Mouse (Mus musculus) cerebellum, adult 11-12 months (tissue): ENCODE measurements around the gene Wapl.
A peak's percentile ranks its signal among the peaks of the same experiment; 100 is the strongest.

Experiments used
- DNase-seq: peaks from one replicate; pipeline ENCODE4 v3.0.0; 2022

Gene Wapl

DNA sequence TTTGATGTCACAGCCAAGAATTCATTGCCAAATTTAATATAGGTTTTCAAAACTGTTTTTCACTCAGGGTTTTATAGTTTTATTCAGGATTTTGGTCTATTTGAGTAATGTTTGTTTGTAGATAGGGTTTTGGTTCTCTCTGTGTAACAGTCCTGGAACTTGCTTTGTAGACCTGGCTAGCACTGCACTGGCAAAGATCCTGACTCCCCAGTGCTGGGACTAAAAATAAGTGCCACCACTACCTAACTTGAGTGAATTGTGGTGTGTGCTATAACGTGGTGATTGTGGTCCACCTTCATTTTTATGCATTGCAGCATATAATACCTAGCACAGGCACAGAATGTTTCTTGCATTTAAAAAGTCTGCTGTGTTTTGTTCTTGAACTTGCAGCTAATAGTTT lies 23.6 kb downstream of the Wapl start:
- DNase-seq: peak; percentile 26

DNA sequence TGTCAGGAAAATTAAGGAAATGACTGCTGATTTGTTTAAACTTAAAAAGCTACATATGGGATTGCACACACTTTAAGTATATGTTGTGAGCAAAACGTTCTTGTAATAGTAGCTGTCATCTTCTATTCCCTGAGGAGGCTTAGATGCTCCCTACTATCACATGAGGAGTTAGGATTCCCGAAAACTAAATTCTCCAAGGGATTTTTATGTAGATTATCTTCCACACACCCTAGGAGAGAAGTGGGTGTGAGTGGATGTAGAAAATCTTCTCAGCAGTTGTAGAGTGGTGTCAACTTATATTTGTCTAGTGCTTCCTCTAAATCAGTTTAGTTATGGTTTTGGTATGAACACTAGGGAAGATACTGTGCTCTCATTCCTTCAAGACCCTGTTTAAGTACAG lies 36.5 kb downstream of the Wapl start:
- no peak for DNase-seq

DNA sequence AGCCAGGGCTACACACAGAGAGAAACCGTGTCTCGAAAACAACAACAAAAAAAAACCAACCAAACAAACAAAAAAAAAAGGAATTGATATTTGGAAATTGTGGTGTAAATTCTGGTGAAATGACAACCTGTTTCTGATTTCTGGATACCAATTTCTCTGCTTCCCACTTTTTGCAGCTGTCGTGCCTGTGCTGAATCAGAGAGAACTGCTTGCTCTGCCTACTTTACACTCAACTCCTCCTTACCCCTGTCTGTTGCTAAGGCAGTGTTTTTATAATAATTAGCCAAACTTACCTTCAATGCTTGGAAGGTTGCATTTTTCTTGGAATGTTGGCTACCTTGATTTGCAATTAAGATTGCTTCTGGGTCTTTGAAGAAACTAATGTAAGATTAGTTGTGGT lies 38.3 kb downstream of the Wapl start:
- DNase-seq: no peak

DNA sequence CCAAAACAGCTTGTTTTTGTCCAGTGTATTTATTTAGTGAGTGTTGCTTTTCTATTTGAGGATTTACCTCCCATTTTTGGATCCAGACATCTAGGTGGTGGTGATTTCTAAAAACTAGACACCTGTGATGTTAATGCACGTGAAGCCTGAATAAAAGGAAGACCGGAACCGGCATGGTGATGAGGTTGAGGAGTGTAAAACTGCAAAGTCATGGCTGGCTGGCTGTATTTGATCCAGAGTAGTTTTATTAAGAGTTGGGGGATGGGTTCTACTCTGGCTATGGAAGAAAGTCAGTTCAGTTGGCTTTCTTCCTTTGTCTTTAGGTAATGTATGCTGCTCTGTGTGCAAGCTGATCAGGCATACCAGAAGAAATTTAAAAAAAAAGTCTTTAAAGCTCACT lies 39.1 kb downstream of the Wapl start:
- DNase-seq: no peak

DNA sequence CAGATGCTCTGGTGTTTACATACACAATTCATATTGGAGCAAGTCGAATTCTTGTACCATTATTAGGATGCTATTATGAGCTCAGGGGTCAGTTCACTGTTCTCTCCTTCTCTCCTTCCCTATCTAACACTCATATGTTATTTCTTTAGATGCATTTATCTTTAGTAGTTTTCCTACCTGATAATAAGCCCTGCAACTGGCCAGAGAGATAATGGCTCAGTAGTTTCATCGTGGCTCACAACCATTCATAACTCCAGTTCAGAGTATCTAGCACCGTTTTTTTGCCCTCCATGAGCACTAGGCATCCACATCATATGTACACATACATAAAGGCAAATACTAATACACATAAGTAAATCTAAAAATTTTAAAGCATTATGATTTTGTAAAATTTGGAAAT lies 44.4 kb downstream of the Wapl start:
- no peak for DNase-seq

DNA sequence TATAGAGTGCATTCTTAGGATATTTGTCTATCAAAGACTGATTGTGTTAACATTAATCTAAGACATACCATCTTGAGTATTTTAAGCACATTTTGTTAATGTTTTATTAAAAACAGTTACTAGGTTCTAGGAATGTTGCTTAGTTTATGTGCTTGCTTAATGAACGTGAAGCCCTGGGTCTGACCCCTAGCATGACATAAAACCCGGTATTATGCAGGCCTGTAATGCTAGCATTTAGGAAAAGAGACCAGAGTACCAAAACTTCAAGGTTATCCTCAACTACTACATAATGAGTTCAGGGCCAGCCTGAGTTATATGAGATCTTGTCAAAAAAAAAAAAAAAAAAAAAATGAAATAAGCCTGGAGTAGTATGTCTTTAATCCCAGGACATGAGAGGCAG lies 54.0 kb downstream of the Wapl start:
- no peak for DNase-seq

DNA sequence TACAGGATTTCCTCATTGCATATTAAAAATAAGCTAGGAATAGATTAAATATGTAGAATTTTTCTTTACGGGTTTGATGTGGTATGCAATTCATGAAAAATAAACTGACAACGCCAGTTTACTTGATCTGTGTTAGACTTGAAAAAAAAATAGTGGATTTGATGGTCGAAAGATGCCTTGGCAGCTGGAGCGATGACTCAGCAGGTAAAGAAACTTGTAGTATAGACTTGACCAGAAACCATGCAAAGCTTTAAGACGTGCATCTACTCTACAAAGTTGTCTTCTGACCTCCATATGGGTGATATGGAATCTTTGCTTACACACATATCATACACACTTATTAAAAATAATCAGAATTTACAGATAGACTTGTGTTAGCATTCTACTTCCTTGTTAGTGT lies 61.7 kb downstream of the Wapl start:
- DNase-seq: no peak

DNA sequence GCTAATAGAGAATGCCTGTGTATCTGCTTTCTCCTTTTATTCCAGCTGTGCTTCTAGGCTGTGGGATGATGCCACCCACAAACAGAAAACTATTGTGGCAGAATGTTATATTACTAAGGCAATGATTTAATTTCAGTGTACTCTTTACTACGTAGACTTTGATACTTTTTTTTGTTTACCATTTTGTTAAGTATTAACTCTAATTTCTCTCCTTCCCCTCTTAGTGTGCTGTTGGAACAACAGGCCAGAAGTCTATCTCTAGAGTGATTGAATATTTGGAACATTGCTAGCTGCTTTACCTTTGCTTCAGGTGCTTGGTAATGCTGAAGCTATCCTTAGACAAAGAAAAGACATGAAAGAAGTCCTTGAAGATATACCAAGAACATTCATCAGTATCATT lies 71.7 kb downstream of the Wapl start:
- DNase-seq: no peak

DNA sequence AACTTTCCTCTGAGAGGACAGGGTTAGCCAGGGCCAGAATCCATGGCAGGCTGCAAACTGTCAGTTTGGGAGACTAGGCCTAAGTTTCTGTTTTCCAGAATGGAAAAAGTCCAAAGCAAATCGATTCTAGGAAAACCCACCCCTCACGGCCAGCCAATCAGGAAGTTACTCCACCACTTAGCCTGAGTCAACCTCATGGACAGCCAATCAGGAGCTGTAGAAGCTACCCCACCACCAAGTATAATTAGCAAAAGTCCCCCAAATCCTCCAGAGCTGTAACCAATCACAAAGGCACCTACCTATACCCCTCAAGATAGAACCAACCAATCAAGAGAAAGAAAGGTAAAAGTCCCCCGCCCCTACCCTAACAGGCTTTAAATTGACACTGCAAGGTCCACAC lies 82.0 kb downstream of the Wapl start:
- DNase-seq: no peak

DNA sequence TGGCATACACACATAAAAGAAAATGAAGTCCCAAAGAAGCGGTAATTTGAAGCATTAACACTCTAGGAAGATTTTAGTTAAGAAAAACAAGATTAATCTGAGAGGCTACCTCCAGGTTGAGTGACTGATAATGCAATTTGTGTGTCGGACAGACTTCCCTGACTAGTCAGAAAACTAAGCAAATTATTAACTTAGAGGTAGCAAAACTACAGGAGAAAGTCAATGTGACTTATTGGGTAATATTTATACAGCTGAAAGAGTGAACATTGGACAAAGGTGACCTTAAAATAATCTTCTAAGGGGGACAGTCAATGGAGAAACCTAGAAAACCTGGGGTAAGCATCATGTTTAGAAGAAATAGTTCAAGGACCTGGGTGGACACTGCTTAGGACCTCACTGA lies 86.2 kb downstream of the Wapl start:
- no peak for DNase-seq

DNA sequence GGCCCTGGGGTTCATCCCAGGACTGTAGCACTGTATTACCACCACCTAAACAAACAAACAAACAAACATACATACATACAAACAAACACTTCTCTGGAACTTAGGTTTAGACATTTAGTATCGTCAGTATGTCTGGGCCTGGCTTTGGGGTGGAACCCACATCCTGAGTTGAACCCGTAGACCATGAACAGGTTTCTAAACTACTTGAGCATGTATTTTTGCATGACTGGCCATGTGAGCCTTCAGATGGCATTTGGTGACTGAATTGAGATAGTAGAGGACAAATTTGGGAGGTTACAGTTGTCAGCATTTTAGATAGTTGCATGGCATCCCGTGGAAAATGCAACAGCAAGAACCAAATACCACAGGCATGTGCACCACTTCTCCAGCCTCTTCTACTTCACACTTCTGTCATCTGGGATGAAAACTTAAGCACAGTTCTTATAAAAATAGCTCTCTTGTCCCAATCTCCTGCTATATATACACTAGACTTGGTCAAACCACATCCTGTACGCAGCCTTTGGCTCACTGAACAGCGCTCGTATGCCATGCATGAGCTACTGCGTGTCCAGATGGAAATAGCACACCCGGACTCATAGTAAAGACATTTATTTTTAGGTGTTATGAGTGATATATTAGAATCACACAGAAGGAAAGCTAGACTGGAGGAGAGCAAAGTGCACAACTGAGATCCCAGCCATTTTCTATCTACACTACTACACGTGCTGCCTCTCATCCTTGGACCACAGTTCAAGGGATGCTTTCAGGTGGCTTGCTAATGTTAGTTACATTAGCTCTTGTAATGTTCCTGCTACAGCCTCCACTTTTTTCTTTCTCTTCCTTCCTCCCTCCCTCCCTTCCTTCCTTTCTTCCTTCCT lies 87.6 kb downstream of the Wapl start:
- no peak for DNase-seq

DNA sequence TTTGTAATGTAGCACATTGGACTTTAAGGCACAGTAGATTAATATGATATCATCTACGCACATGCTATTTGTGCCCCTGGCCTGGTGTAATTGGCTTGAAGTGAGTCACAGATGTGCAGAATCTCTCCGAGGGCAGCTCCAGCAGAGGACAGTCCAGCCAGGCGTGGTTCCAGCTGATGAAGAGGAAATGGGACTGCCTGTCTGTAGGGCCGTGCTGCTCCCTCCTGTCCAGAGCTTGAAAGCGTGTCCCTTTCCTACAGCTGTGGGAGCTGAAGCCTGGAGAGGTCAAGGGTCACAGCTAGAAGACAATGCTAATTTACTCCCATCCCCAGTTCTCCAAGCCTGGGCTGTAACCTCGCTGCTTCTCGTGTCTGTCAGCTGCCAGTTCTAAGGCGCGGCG lies 89.0 kb downstream of the Wapl start:
- no peak for DNase-seq

DNA sequence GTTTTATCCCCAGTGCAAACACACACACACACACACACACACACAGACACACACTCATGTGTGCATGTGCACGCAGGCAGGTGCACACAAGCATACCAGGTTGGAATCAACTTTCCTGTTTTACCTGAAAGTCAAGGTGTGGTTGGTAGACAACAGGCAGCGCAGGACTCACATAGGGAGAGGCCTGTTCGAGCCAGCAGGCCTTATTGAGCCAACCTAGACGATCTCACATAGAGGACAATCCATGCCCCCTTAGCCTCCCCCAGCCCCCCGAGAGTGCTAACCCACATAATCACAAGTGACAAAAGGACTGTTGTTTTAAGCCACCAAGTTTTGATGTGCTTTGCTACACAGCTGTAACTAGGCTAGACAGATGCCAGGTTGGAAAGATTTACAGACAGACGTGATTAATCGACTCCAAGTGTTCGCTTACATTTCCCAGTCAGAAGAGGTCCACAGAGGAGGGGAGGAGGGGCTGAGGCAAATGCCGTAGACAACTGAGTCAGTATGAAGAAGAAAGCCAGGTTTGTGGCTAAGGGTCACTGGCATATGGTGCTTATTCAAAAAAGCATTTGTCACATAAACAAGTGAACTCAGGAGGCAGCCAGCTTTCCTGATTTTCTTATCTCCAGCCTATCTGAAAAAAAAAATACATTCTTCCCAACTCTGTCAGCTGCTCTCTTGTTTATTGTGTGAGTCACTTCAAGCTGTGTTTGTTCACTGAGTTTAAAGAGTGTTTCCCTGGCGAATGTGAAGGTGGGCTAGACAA lies 90.2 kb downstream of the Wapl start:
- DNase-seq: no peak

DNA sequence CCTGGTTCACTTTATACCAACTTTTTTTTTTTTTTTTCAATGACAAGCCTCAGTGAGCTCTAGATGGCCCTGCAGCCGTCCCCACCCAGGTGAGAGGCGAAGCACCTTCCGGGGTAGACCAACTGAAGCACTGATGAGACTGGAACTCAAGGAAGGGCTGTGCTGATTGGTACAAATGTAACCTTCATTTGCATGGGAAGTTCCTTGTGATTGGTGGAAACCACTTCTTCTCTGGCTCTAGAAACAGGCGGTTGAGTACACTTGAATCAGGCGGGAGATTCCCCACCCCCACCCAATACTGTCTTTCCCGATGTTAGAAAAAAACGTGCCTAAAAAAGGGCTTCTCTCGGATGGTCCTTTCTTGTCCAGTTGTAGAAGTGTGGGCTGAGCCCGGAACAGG lies 91.2 kb downstream of the Wapl start:
- no peak for DNase-seq

DNA sequence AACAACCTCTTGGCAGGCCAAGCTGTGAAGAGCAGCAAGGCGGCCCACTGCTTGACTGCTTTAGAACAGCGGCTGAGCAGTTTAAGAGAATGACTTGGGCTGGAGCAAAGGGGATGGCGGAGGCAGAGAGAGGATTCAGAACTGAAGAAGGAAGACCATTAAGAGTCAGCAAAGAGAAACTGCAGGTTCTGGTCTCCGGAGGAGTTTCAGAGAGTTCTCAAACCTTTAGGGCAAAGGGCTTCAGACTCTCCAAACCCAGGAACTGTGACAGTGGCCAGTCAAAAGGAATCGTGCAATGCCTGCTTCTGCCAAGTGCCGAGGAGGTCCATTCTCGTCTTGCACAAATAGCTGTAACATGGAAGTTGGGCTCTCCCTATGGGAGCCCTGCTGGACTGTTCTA lies 91.7 kb downstream of the Wapl start:
- DNase-seq: no peak

DNA sequence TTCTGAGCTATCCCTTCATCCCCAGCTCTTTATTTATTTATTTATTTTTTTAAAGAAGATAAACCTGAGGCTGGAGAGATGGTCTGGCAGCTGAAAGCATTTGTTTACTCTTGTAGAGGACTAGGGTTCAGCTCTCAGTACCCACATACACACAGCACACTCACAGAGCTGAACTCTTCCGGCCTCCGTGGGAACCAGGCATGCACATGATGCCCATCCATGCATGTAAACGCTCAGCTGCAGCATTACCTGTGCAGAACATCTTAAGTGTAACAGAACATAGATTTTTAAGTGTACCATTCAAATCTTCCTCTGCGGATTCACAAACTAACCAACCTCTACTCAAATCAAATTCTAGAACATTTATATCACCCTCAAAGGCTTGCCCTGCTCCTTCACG lies 92.5 kb downstream of the Wapl start:
- no peak for DNase-seq

DNA sequence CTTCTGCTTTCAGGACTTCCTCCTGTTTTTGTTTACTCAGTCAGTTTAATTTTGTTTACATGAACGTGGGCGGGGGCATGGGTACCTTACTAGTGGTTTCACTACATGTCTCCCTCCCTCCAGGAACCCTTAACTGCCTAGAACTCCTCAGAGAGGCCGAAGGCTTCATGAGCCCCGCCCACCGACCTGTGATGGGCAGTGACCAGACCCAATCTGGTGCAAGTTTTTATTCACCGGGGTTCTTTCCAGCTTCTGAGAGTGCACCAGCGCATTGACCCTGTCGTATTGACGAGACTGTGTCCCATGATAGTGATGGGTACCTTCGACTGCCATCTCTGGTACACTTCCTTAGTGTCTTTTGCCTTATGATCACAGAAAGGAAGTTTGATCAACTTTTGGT lies 94.6 kb downstream of the Wapl start:
- DNase-seq: peak; percentile 23

DNA sequence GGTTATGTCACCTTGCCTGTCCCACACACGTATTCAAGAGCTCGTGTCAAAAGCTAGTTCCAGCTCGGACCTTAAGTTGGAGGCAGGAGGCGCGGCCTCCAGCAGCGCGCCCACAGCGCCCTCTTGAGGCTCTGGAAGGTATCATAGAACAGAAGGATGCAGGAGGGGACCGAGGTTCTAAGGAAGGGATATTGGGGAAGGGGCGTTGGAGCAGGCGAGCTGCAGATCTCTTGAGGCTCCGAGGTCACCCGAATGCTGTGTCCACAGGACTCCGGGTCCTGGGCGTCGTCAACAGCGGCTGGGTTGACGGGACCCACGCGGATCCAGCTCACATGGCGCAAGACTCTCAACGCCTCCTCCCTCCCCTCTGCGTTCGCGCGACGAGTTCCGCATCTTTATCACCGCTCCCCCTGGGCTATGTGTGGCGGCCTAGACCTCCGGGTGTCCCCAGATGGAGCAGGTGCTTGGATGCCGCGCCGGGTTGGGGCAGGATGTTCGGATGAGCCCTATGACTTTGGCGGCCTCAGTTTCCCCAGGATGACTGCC lies 95.4 kb downstream of the Wapl start:
- peak; percentile 26 for DNase-seq

DNA sequence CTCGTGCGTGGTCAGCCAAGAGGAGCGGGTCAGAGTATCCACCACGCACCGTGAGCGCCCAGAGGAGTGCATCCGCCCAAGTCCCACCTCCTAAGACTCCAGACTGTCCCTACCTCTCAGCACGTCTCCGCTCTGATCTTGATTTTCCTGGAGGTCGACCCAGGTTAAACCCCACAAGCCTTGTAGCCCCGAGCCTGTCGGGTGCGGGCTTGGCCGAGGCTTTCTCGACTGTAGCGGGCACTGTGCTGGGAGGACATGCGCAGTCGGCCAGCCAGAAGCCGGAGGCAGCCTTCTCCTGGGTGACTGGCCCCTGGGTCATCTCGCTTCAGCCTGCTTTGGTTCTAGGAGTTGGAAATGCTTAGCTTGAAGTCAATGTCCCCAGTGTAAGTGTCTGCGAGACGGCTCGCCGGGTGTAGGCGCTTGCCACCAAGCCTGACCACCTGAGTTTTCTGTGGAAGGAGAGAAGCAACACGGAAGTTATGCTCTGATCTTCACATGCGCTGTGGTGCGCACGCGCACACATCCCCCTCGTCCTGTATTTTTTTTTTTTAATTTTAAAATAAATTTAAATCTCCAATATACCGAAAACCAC lies 95.9 kb downstream of the Wapl start:
- DNase-seq: no peak

DNA sequence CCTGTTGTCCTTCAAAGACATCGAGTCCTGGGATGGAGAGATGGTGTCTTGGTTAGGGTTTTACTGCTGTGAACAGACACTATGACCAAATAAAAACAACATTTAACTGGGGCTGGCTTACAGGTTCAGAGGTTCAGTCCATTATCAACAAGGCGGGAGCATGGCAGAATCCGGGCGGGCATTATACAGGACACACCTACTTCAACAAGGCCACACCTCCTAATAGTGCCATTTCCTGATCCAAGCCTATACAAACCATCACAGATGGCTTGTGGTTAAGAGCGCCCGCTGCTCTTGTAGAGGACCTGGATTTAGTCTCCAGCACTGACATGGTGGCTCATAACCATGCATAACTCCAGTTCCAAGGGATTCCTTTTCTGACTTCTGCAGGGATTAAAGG lies 96.7 kb downstream of the Wapl start:
- DNase-seq: no peak

DNA sequence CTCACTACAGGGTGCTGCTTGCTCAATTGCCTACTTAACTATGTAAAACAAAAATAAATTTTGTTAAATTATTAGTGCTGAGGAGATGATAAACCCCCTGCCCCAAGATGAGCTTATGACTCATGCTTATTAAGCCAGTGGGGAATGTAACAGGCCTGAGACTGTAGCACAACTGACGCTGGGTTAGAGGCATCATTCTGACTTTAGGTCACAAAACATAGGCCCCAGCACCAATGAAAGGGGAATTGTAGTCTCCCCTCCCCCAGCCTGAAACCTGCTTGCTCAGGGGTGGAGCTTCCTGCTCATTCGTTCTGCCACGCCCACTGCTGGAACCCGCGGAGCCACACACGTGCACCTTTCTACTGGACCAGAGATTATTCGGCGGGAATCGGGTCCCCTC lies 97.9 kb downstream of the Wapl start:
- DNase-seq: no peak

DNA sequence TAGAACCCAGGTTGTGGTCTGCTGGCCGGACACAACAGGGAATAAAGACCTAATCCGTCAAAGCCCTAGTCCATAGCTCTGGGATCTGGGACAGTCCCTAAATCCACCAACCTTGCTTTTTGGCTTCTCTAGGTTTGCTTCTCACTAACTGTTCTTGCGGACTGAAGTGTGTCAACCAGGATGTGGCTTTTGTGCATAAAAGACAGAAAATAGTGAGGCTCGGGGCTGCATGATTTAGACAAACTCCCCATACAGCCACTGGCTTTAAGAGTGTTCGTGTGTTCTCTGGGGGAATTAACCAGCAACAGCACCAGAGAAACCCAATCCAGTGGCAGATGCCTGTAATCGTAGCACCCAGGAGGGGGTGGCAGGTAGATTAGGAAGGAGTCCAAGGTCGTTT lies 98.4 kb downstream of the Wapl start:
- DNase-seq: no peak

DNA sequence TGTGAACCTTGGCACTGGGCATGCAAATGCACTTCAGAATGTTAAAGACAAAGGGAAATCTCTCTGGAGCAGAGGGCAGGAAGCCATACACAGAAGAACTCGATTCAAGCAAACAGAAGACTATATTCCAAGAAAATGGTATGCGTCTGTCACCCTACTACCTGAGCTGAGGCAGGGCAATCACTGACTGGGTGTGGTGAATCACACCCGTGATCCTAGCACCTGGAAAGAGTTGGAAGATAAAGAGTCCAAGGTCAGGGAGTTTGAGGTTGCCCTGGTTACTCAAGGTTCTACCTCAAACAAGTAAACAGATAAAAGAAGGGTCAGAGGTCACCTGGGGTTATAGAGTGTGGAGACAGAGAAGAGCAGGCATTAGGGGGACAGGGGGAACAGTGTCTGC lies 100.0 kb downstream of the Wapl start:
- DNase-seq: no peak

DNA sequence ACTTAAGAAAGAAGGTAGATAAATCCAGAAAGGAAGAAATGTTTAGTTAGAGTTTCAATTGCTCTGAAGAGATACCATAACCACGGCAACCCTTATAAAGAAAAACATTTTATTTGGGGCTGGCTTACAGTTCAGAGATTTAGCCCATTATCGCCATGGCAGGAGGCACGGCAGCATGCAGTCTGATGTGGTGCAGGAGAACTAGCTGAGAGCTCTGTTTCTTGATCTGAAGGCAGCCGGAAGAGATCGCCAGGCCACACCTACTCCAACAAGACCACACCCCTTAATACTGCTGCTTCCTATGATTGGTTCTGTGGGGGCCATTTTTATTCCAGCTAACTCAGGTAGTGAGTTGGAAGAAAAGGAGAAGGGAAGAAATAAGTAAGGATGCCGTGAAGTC lies 100.5 kb downstream of the Wapl start:
- no peak for DNase-seq
